Mouse (Mus musculus): ENCODE measurements at regions not wholly inside any gene's neighbourhood (a gene's known extent, or its start where the extent isn't known, plus 50 kb on each side); places are given as distances from the start of the nearest gene placed in this dataset.
A peak's percentile ranks its signal among the peaks of the same experiment; 100 is the strongest.

GRCm38 (mm10) chr8:11088946-11089665 lies 80.8 kb upstream of the Irs2 start:
- 51% methylated on average over 12 of the region's 12 CpGs for WGBS
- H3K4me2 ChIP-seq: no peak overlapping the region
- H3K9me3 ChIP-seq (replicated peaks): no peaks in the 10 kb centered on the region
- no peak overlapping the region for H3K27ac ChIP-seq
- ATAC-seq (replicated peaks; ENCODE audit: low FRiP score): no peak
- H3K9ac ChIP-seq: no peak overlapping the region
- H3K4me1 ChIP-seq: no peaks in the 10 kb centered on the region
- peaks cover 7% of the 10 kb centered on the region; the same call in 1 of the 2 replicates for H3K27me3 ChIP-seq
- no peak overlapping the region for H3K4me3 ChIP-seq (replicated peaks)
- H3K36me3 ChIP-seq: no peaks in the 10 kb centered on the region

GRCm38 (mm10) chr8:11085244-11085643 lies 77.0 kb upstream of the Irs2 start:
- Histone ChIP-seq H3K4me1 (no peaks in the 10 kb centered on the region), H3K9me3 (replicated peaks) (no peaks in the 10 kb centered on the region), H3K27me3 (peaks cover 4% of the 10 kb centered on the region; the same call in 1 of the 2 replicates), H3K9ac (no peak overlapping the region), H3K36me3 (no peaks in the 10 kb centered on the region), H3K4me2 (no peak overlapping the region), H3K4me3 (replicated peaks) (no peak overlapping the region), H3K27ac (no peak overlapping the region)
- no peak for ATAC-seq (replicated peaks; ENCODE audit: low FRiP score)
- WGBS: 79% methylated on average over 1 of the region's 1 CpGs

- no peak overlapping the region for H3K27ac ChIP-seq
- no peaks in the 10 kb centered on the region for H3K36me3 ChIP-seq
- 77% methylated on average over 2 of the region's 2 CpGs for WGBS
- no peak overlapping the region for H3K4me3 ChIP-seq (replicated peaks)
- H3K4me2 ChIP-seq: no peak overlapping the region
- no peak overlapping the region for H3K9ac ChIP-seq
- no peak for ATAC-seq (replicated peaks; ENCODE audit: low FRiP score)
- H3K9me3 ChIP-seq (replicated peaks): no peaks in the 10 kb centered on the region
- H3K27me3 ChIP-seq: no peaks in the 10 kb centered on the region
- H3K4me1 ChIP-seq: no peaks in the 10 kb centered on the region
Measured at GRCm38 (mm10) chr8:11084051-11084533, 75.8 kb upstream of the Irs2 start.

- peaks cover 5% of the 10 kb centered on the region; the same call in 1 of the 2 replicates for H3K4me1 ChIP-seq
- 67% methylated on average over 2 of the region's 2 CpGs for WGBS
- no peak overlapping the region for H3K27ac ChIP-seq
- ATAC-seq (replicated peaks; ENCODE audit: low FRiP score): no peak
- H3K9me3 ChIP-seq (replicated peaks): no peaks in the 10 kb centered on the region
- H3K4me3 ChIP-seq (replicated peaks): no peak overlapping the region
- no peak overlapping the region for H3K4me2 ChIP-seq
- no peaks in the 10 kb centered on the region for H3K36me3 ChIP-seq
- no peak overlapping the region for H3K9ac ChIP-seq
- no peaks in the 10 kb centered on the region for H3K27me3 ChIP-seq
Measured at GRCm38 (mm10) chr8:11080813-11081212, 72.6 kb upstream of the Irs2 start.

- H3K4me3 ChIP-seq (replicated peaks): no peak overlapping the region
- no peak for ATAC-seq (replicated peaks; ENCODE audit: low FRiP score)
- no peak overlapping the region for H3K27ac ChIP-seq
- no peaks in the 10 kb centered on the region for H3K9me3 ChIP-seq (replicated peaks)
- H3K36me3 ChIP-seq: no peaks in the 10 kb centered on the region
- peaks cover 5% of the 10 kb centered on the region; the same call in 1 of the 2 replicates for H3K4me1 ChIP-seq
- H3K27me3 ChIP-seq: no peaks in the 10 kb centered on the region
- WGBS: 74% methylated on average over 11 of the region's 11 CpGs
- no peak overlapping the region for H3K4me2 ChIP-seq
- no peak overlapping the region for H3K9ac ChIP-seq
Measured at GRCm38 (mm10) chr8:11079805-11080204, 71.5 kb upstream of the Irs2 start.

GRCm38 (mm10) chr8:11077138-11077537 lies 68.9 kb upstream of the Irs2 start:
- peaks cover 5% of the 10 kb centered on the region; the same call in 1 of the 2 replicates for H3K4me1 ChIP-seq
- no peak overlapping the region for H3K27ac ChIP-seq
- no peak overlapping the region for H3K9ac ChIP-seq
- H3K4me3 ChIP-seq (replicated peaks): 0 out of 2 replicates have a peak overlapping the region, but pooled peaks have one; percentile 1
- H3K27me3 ChIP-seq: no peaks in the 10 kb centered on the region
- 45% methylated on average over 9 of the region's 9 CpGs for WGBS
- H3K36me3 ChIP-seq: no peaks in the 10 kb centered on the region
- ATAC-seq (replicated peaks; ENCODE audit: low FRiP score): 0 out of 2 replicates have a peak, but pooled peaks have one; percentile 29
- peak overlapping the region; percentile 31 for H3K4me2 ChIP-seq
- H3K9me3 ChIP-seq (replicated peaks): no peaks in the 10 kb centered on the region

- no peak overlapping the region for H3K4me2 ChIP-seq
- no peak overlapping the region for H3K9ac ChIP-seq
- no peaks in the 10 kb centered on the region for H3K9me3 ChIP-seq (replicated peaks)
- 46% methylated on average over 2 of the region's 2 CpGs for WGBS
- 0 out of 2 replicates have a peak, but pooled peaks cover 5% of the 10 kb centered on the region for H3K27me3 ChIP-seq
- H3K27ac ChIP-seq: no peak overlapping the region
- H3K4me3 ChIP-seq (replicated peaks): no peak overlapping the region
- peak; percentile 71 for ATAC-seq (replicated peaks; ENCODE audit: low FRiP score)
- 0 out of 2 replicates have a peak, but pooled peaks cover 3% of the 10 kb centered on the region for H3K4me1 ChIP-seq
- H3K36me3 ChIP-seq: no peaks in the 10 kb centered on the region
Measured at GRCm38 (mm10) chr8:11071162-11071561, 62.9 kb upstream of the Irs2 start.

GRCm38 (mm10) chr8:11067450-11067849 lies 59.2 kb upstream of the Irs2 start:
- H3K9me3 ChIP-seq (replicated peaks): no peaks in the 10 kb centered on the region
- ATAC-seq (replicated peaks; ENCODE audit: low FRiP score): no peak

GRCm38 (mm10) chr8:11065990-11066389 lies 57.7 kb upstream of the Irs2 start:
- Histone ChIP-seq H3K36me3 (no peaks in the 10 kb centered on the region), H3K9me3 (replicated peaks) (no peaks in the 10 kb centered on the region), H3K27ac (no peak overlapping the region), H3K27me3 (peaks cover 5% of the 10 kb centered on the region; the same call in 1 of the 2 replicates), H3K4me1 (no peaks in the 10 kb centered on the region), H3K4me3 (replicated peaks) (no peak overlapping the region), H3K4me2 (no peak overlapping the region), H3K9ac (no peak overlapping the region)
- no peak for ATAC-seq (replicated peaks; ENCODE audit: low FRiP score)
- WGBS: 91% methylated on average over 9 of the region's 9 CpGs

More at GRCm38 (mm10) chr8:11067450-11067849, 59.2 kb upstream of the Irs2 start:
- H3K36me3 ChIP-seq: no peaks in the 10 kb centered on the region
- WGBS: 80% methylated on average over 7 of the region's 7 CpGs
- peaks cover 5% of the 10 kb centered on the region; the same call in 1 of the 2 replicates for H3K27me3 ChIP-seq
- no peak overlapping the region for H3K9ac ChIP-seq
- H3K27ac ChIP-seq: no peak overlapping the region
- H3K4me1 ChIP-seq: 0 out of 2 replicates have a peak, but pooled peaks cover 3% of the 10 kb centered on the region
- H3K4me3 ChIP-seq (replicated peaks): no peak overlapping the region
- H3K4me2 ChIP-seq: no peak overlapping the region

GRCm38 (mm10) chr8:11065303-11065702 lies 57.0 kb upstream of the Irs2 start:
- WGBS: 63% methylated on average over 4 of the region's 4 CpGs
- no peak overlapping the region for H3K9ac ChIP-seq
- H3K27ac ChIP-seq: no peak overlapping the region
- no peaks in the 10 kb centered on the region for H3K36me3 ChIP-seq
- no peaks in the 10 kb centered on the region for H3K9me3 ChIP-seq (replicated peaks)
- ATAC-seq (replicated peaks; ENCODE audit: low FRiP score): no peak
- H3K27me3 ChIP-seq: peaks cover 5% of the 10 kb centered on the region; the same call in 1 of the 2 replicates
- no peaks in the 10 kb centered on the region for H3K4me1 ChIP-seq
- no peak overlapping the region for H3K4me2 ChIP-seq
- no peak overlapping the region for H3K4me3 ChIP-seq (replicated peaks)

- peaks cover 19% of the 10 kb centered on the region for H3K27me3 ChIP-seq
- no peak for ATAC-seq (replicated peaks; ENCODE audit: low FRiP score)
- 62% methylated on average over 8 of the region's 8 CpGs for WGBS
- H3K36me3 ChIP-seq: no peaks in the 10 kb centered on the region
- no peaks in the 10 kb centered on the region for H3K9me3 ChIP-seq (replicated peaks)
- H3K27ac ChIP-seq: no peak overlapping the region
- H3K4me1 ChIP-seq: no peaks in the 10 kb centered on the region
- no peak overlapping the region for H3K4me3 ChIP-seq (replicated peaks)
- no peak overlapping the region for H3K4me2 ChIP-seq
- no peak overlapping the region for H3K9ac ChIP-seq
Measured at GRCm38 (mm10) chr8:11063058-11063457, 54.8 kb upstream of the Irs2 start.

- H3K4me1 ChIP-seq: no peaks in the 10 kb centered on the region
- H3K9ac ChIP-seq: no peak overlapping the region
- no peak overlapping the region for H3K27ac ChIP-seq
- WGBS: 57% methylated on average over 3 of the region's 3 CpGs
- H3K4me3 ChIP-seq (replicated peaks): no peak overlapping the region
- no peaks in the 10 kb centered on the region for H3K9me3 ChIP-seq (replicated peaks)
- H3K4me2 ChIP-seq: no peak overlapping the region
- H3K36me3 ChIP-seq: no peaks in the 10 kb centered on the region
- no peak for ATAC-seq (replicated peaks; ENCODE audit: low FRiP score)
- peaks cover 22% of the 10 kb centered on the region for H3K27me3 ChIP-seq
Measured at GRCm38 (mm10) chr8:11062348-11062946, 54.2 kb upstream of the Irs2 start.

Data from kidney, embryonic 15.5 days (tissue).